9 mouse cellular contexts compared by ENCODE assay signal in the genomic region with DNA sequence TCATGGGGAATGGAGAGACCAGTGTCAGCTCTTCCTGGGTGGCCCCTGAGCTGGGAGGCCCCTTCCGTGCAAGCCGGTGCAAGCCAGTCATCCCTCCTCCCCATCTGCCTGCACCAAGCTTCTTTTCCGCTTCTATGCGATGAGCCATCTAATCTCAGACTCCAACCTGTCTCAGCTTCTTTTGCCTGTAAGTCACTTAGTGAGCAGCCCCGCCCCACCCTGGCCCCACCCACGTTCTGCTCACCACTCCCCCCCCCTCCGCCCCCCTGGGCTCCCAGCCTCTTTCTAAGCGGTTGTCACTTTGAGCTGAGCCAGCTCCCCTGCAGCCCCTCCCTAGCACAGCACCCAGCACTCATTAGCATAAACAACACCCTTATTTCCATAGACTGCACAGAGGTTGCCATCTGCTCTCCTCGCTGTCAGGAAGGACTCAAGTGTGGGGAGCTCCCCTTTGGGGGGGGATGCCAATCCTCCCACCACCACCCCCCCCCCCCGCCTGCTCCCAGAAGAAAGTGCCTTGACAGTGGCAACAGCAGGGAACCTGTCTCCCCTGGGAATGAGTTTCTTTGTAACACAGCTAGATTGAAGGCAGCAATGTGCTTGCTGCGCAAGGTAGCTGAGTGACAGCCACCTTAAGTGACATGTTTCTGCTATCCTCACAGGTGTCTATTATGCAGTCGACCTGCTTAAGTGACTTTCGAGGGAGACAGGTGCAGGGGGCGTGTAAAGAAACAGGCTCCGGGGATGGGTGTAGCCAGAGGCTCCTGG.
DNase-seq lines count a peak whose midpoint lies in the region; ATAC-seq and TF ChIP-seq lines count a peak whose summit lies in the region.
"Had no signal": no experiment of that assay in that cellular context is flagged by ENCODE, and none has a peak within 500 bp of the region (broad histone marks: within the 10 kb centered on the region; RNA-seq: fewer than 3 reads in every experiment).

No protein-coding gene starts in this region.

- 7% methylated on average over 15 of the region's 15 CpGs for WGBS in midbrain, embryonic 14.5 days

- no peaks in the 10 kb centered on the region for H3K9me3 ChIP-seq in midbrain, embryonic 14.5 days (ENCODE audit: control insufficient read depth, low read length)
- H3K9me3 ChIP-seq: limb, embryonic 15.5 days had no signal

- H3K27me3 ChIP-seq in testis, adult 2 months (ENCODE audit: control insufficient read depth, insufficient read depth, low read length): no peaks in the 10 kb centered on the region
- H3K27me3 ChIP-seq in midbrain, embryonic 14.5 days (ENCODE audit: control insufficient read depth, insufficient read depth, low read length): no peaks in the 10 kb centered on the region

- no peak for DNase-seq in testis, postnatal 14 days (ENCODE audit: low spot score)
- peak; percentile 36 to 53 for DNase-seq in frontal cortex, postnatal 14 days (ENCODE audit: low spot score in 2 of 2)
- DNase-seq in midbrain, embryonic 14.5 days: peak; percentile 72
- no peak for DNase-seq in cerebellum, postnatal 14 days
- no peak for DNase-seq in heart, adult 8-10 months (ENCODE audit: low spot score)
- DNase-seq in gastrocnemius, postnatal 14 days: no peak

- peaks cover 14% of the 10 kb centered on the region for H3K4me1 ChIP-seq in testis, adult 2 months (ENCODE audit: control insufficient read depth, insufficient read depth, low read length)
- peaks cover 21% of the 10 kb centered on the region for H3K4me1 ChIP-seq in midbrain, embryonic 14.5 days (ENCODE audit: control insufficient read depth, insufficient read depth, low read length)
- H3K4me1 ChIP-seq: limb, embryonic 15.5 days had no signal

- ATAC-seq in midbrain, embryonic 14.5 days (ENCODE audit: low FRiP score, low TSS enrichment): peak; percentile 87

- no peak overlapping the region for H3K9ac ChIP-seq in midbrain, embryonic 14.5 days (replicated peaks; ENCODE audit: low read length)
- H3K9ac ChIP-seq: limb, embryonic 15.5 days had no signal

- TF ChIP-seq CTCF in testis, adult 2 months (IDR thresholded peaks at IDR 0.05; ENCODE audit: control insufficient read depth, insufficient read depth, insufficient replicate concordance, low read depth, low read length): no peak

- H3K4me3 ChIP-seq in testis, adult 2 months (ENCODE audit: control insufficient read depth, low read depth, low read length): no peak overlapping the region
- no peak overlapping the region for H3K4me3 ChIP-seq in midbrain, embryonic 14.5 days (replicated peaks; ENCODE audit: low read depth, low read length)
- H3K4me3 ChIP-seq: erythroblast, embryonic 14.5 days; limb, embryonic 15.5 days had no signal

- H3K36me3 ChIP-seq in testis, adult 2 months (ENCODE audit: control insufficient read depth, insufficient read depth, low read length): no peaks in the 10 kb centered on the region
- 0 out of 2 replicates have a peak, but pooled peaks cover 3% of the 10 kb centered on the region for H3K36me3 ChIP-seq in midbrain, embryonic 14.5 days (ENCODE audit: control insufficient read depth, insufficient read depth, low read length)
- H3K36me3 ChIP-seq: limb, embryonic 15.5 days had no signal

- TF ChIP-seq POLR2A in testis, adult 2 months (IDR thresholded peaks at IDR 0.05; ENCODE audit: control insufficient read depth, low read depth, low read length): no peak

- peak overlapping the region; percentile 29 for H3K27ac ChIP-seq in testis, adult 2 months (ENCODE audit: control insufficient read depth, insufficient read depth, low read depth, low read length)
- peak overlapping the region; percentile 50; the same call in 1 of the 2 replicates for H3K27ac ChIP-seq in midbrain, embryonic 14.5 days (replicated peaks; ENCODE audit: low read depth, low read length)
- H3K27ac ChIP-seq: limb, embryonic 15.5 days had no signal

- intact Hi-C loops in gastrocnemius, postnatal 14 days (cut with DNase I; ENCODE audit: low total_unique reads): no loop called here

- H3K4me2 ChIP-seq in midbrain, embryonic 14.5 days (ENCODE audit: low read length): no peak overlapping the region
- H3K4me2 ChIP-seq: limb, embryonic 15.5 days had no signal

Comparison
In these comparisons a context has a peak if more than half of its experiments do, and no peak if none do; other contexts are left out.
1. DNase-seq: peak in frontal cortex, postnatal 14 days (2 of 2) and midbrain, embryonic 14.5 days (single experiment); none in testis, postnatal 14 days (single experiment), cerebellum, postnatal 14 days (0 of 2), heart, adult 8-10 months (single experiment) and gastrocnemius, postnatal 14 days (single experiment).